Mouse (Mus musculus) kidney, embryonic 16.5 days (tissue): ENCODE results near the gene Egfl7. TPM values are rescaled to one million over a fixed set of nuclear protein-coding genes. Genes with fewer than 3 reads are reported as not detected.
A peak's percentile ranks its signal among the peaks of the same experiment; 100 is the strongest.

Experiments
- ATAC-seq: fragments of 200-750 bp; cut with Nextera tagmentation; 2 replicates; pipeline ENCODE4 v1.8.0; 2017; ENCODE audit warnings: moderate TSS enrichment; ENCODE audit not compliant: low FRiP score, low TSS enrichment
- H3K27ac ChIP-seq: fragments of 300-500 bp; sonication (generic); 2 replicates; pipeline ENCODE4 v1.5.1; 2014; ENCODE audit warnings: low read length
- H3K27me3 ChIP-seq: fragments of 300-500 bp; sonication (generic); 2 replicates; pipeline ENCODE4 v1.6.1; 2014; ENCODE audit warnings: low read length, control low read depth, mixed read lengths; ENCODE audit not compliant: insufficient read depth
- H3K36me3 ChIP-seq: fragments of 300-500 bp; sonication (generic); 2 replicates; pipeline ENCODE4 v1.6.1; 2014; ENCODE audit warnings: low read length, control low read depth, mixed read lengths; ENCODE audit not compliant: insufficient read depth
- H3K4me1 ChIP-seq: fragments of 300-500 bp; sonication (generic); 2 replicates; pipeline ENCODE4 v1.6.1; 2014; ENCODE audit warnings: low read length, control low read depth, mixed read lengths; ENCODE audit not compliant: insufficient read depth
- H3K4me2 ChIP-seq: fragments of 300-500 bp; sonication (generic); replicated peaks from 2 replicates; pipeline ENCODE4 v1.6.1; 2014; ENCODE audit warnings: low read depth, low read length
- H3K4me3 ChIP-seq: fragments of 300-500 bp; sonication (generic); 2 replicates; pipeline ENCODE4 v1.5.1; 2014; ENCODE audit warnings: mild to moderate bottlenecking, low read length
- H3K9ac ChIP-seq: fragments of 300-500 bp; sonication (generic); replicated peaks from 2 replicates; pipeline ENCODE4 v1.6.1; 2014; ENCODE audit warnings: low read length
- H3K9me3 ChIP-seq: fragments of 300-500 bp; sonication (generic); 2 replicates; pipeline ENCODE4 v1.6.1; 2016; ENCODE audit warnings: low read length, control low read depth
- WGBS: fragments of 180-500 bp; shearing (Covaris S2); extraction: QIAGEN DNeasy Blood & Tissue Kit; methylation state at CpG from one replicate; pipeline ENCODE4 v1.1.7; 2014; 5-methylcytosine and 5-hydroxymethylcytosine counted together
- polyA plus RNA-seq: library from polyadenylated mRNA; unstranded; fragments of >200 nt; fragmentation: Nextera tagmentation; extraction: Ambion mirVana; gene quantifications from 2 replicates; pipeline ENCODE4 v1.2.1, GENCODE M21; 2015

The Egfl7 gene
- polyA plus RNA-seq, 1 experiment from 2014 or later, result 266 TPM

DNA sequence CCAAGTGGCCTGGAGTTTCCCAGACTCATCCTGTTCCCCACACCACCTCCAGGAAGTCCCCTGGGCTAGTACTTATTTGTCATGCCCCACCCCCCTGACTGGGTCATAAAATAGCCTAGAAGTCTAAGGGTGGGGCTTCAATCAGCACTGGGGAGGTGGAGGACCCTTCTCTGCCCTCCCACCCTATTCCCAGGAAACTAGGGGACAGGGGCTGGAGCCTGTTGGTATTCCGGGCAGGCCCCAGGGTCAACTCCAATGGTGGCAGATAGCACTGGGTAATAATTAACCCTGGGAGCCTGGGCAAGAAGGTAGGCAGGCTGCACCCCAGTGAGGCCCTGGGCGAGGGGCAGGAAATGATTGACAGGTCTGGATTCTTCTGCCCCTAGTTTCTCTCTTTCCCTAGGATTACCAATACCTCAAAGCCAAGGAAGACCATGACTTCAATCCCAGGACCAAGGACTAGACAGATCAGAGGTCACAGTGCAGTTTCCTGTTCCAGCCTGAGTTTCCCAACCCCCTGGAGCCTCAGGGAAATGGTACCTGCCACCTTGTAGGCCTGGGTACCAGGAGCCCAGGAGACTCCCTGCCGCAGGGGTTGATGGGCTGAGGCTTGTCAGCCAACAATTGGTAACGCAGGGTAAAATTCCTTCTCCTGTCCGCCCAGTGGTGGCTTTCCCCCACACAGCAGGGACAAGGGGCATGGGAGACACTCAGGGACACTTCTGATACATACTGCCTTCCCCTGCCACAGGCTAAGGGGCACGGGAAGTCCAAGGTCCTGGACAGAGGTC lies 15.3 kb downstream of the Egfl7 start:
- Histone ChIP-seq H3K27ac (peak overlapping the region; percentile 82), H3K4me1 (peaks cover 19% of the 10 kb centered on the region), H3K4me3 (no peak overlapping the region), H3K27me3 (no peaks in the 10 kb centered on the region), H3K36me3 (peaks cover 23% of the 10 kb centered on the region), H3K9me3 (no peaks in the 10 kb centered on the region), H3K9ac (no peak overlapping the region), H3K4me2 (no peak overlapping the region)
- peak; percentile 65 for ATAC-seq
- 56% methylated on average over 6 of the region's 6 CpGs for WGBS

DNA sequence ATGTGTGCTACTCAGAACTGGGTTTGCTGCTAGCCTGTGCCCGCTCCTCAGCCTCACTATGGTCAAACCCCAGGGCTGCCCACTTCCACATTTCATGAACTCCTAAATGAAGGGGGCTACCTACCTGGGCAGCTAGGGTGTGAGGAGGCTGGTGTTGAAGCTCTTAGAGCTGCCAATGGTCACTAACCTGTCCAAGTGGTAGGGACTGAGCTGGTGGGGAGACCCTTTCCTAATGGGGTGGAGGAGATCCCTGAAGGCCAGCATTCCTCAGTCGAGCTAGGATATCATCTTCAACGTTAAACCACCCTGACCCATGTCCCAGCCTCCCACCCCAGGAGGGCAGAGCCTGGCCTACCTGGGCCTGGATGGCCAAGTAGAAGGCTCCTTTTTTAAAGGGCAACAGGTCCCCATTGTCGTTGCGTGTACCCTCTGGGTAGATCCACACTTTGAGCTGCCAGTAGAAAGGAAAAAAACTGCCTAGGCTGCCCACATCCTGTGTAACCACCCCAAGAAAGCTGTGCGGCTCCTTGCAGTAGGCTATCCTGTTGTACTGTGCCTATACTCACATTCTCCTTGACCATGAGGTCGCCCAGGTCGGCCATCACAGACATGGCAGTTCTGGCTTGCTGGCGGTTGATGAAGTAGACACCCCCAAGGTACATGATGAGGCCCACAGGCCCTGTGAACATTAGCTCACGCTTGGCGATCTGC lies 16.1 kb downstream of the Egfl7 start:
- H3K4me1 ChIP-seq, result peaks cover 26% of the 10 kb centered on the region
- peak overlapping the region; percentile 82 for H3K27ac ChIP-seq
- H3K36me3 ChIP-seq, result peaks cover 23% of the 10 kb centered on the region
- H3K4me3 ChIP-seq, result no peak overlapping the region
- no peaks in the 10 kb centered on the region for H3K27me3 ChIP-seq
- H3K9ac ChIP-seq, result no peak overlapping the region
- no peak overlapping the region for H3K4me2 ChIP-seq
- 81% methylated on average over 11 of the region's 11 CpGs for WGBS
- no peak for ATAC-seq
- H3K9me3 ChIP-seq, result no peaks in the 10 kb centered on the region

DNA sequence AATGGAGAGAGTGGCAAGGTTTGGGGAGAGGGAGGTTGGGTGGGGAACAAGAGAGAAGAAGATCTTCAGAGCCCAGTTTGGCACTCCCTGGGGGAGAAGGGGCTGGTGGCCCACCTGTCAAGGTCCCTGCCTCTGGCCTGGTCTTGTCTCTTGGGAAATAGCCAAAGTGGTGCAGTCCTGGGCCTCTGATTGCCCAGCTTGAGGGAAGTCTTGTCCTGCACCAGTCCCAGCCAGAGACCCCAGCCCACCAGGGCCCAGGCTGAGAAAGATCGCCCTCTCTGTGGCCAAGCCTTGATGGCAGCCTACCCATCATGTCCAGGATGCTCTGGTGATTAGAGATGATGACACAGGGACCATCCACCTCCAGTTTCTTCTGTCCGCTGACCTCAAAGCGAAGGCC lies 17.1 kb downstream of the Egfl7 start:
- no peak overlapping the region for H3K4me3 ChIP-seq

DNA sequence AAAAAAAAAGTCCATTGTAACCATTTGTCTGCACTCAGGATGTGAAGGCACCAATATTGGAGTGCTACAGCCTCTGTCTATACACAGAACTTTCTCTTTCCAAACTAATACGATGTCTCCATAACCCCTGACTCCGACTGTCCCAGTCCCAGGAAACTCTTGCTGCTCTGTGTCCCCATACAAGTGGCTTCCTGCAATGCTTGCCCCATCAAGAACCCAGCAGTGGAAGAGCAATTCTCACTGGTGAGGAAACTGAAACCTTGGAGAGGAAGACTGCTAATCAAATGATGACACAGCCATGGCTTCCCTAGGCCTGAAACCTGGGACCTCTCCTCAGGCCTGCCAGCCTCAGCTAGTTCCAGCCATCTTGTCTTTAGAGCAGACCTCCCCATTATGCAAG lies 18.0 kb downstream of the Egfl7 start:
- H3K27ac ChIP-seq, result no peak overlapping the region; the same call in 1 of the 2 replicates
- ATAC-seq, result no peak
- no peak overlapping the region for H3K4me3 ChIP-seq
- H3K27me3 ChIP-seq, result no peaks in the 10 kb centered on the region
- peaks cover 30% of the 10 kb centered on the region for H3K4me1 ChIP-seq
- no peaks in the 10 kb centered on the region for H3K9me3 ChIP-seq
- peaks cover 15% of the 10 kb centered on the region for H3K36me3 ChIP-seq
- WGBS, result 88% methylated on average over 2 of the region's 2 CpGs
- H3K9ac ChIP-seq, result no peak overlapping the region
- no peak overlapping the region for H3K4me2 ChIP-seq

More for the DNA sequence above, 17.1 kb downstream of the Egfl7 start:
- Histone ChIP-seq H3K27me3 (no peaks in the 10 kb centered on the region), H3K9me3 (no peaks in the 10 kb centered on the region), H3K36me3 (peaks cover 23% of the 10 kb centered on the region), H3K4me2 (no peak overlapping the region), H3K9ac (no peak overlapping the region), H3K4me1 (peaks cover 28% of the 10 kb centered on the region), H3K27ac (no peak overlapping the region)
- 95% methylated on average over 3 of the region's 3 CpGs for WGBS
- ATAC-seq, result no peak

DNA sequence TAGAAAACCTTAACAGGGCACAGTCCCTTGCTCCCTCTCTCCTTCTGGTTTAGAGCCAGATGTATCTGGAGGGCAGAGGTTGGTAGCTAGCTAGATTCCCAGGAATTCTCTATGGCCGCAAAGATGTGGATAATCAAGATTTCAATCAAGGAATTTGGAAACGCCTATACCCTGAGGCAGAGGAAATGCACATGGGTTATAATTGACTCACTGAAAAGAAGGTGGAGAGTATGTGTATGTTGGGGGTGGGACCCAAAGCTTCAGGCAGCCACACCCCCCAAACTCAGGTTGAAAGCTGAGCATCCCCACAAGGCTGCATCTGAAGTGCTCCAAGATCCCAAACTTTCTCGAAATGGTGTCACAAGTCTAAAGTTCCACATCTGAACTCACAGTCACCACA lies 18.6 kb downstream of the Egfl7 start:
- Histone ChIP-seq H3K4me2 (no peak overlapping the region), H3K27ac (no peak overlapping the region), H3K4me3 (no peak overlapping the region), H3K4me1 (peaks cover 36% of the 10 kb centered on the region), H3K9me3 (no peaks in the 10 kb centered on the region), H3K36me3 (peaks cover 10% of the 10 kb centered on the region), H3K27me3 (no peaks in the 10 kb centered on the region), H3K9ac (no peak overlapping the region)
- 75% methylated on average over 3 of the region's 3 CpGs for WGBS
- no peak for ATAC-seq

DNA sequence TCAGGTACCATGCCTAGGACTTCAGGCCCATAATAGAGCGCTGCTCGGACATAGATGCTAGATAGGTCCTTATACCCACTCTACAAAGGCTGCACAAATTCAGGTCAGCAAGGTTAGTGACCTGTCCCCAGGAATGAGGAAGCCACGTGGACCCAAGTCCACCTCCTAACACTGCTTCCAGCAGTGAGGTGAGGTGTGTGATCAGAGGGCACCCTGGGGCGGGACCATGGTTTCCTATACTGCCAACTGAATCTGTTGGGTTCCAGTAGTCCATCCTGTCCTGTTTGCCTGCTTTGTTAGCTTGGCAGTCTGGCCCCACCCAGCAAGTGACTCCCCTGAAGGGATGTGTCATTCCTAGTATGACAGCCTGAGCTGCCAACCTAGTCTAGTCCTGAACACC lies 20.2 kb downstream of the Egfl7 start:
- H3K9me3 ChIP-seq, result no peaks in the 10 kb centered on the region
- H3K36me3 ChIP-seq, result peaks cover 5% of the 10 kb centered on the region; the same call in 1 of the 2 replicates
- no peak overlapping the region for H3K9ac ChIP-seq
- H3K27ac ChIP-seq, result no peak overlapping the region
- no peak overlapping the region for H3K4me2 ChIP-seq
- no peak for ATAC-seq
- WGBS, result 90% methylated on average over 4 of the region's 4 CpGs
- H3K4me1 ChIP-seq, result peaks cover 38% of the 10 kb centered on the region
- H3K4me3 ChIP-seq, result no peak overlapping the region
- H3K27me3 ChIP-seq, result no peaks in the 10 kb centered on the region

DNA sequence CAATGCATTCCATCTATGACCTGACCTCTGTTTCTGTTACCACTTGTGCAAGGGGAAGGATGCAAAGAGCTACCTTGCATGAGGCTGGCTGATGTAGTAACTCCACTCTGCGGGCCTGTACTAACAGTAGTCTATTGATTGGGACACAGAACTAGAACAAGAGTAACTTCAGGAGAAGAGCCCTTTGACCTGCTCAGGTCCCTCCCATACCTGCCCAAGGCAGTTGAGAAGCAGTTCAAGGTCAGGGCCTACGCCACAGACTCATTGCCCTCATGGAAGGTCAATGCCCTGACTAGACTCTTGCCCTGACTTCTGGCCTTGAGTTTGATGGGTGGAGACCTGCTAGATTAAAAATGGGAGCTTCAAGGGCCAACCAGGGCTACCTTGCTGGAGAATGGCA lies 20.9 kb downstream of the Egfl7 start:
- 89% methylated on average over 2 of the region's 2 CpGs for WGBS
- no peaks in the 10 kb centered on the region for H3K9me3 ChIP-seq
- no peak overlapping the region for H3K4me2 ChIP-seq

DNA sequence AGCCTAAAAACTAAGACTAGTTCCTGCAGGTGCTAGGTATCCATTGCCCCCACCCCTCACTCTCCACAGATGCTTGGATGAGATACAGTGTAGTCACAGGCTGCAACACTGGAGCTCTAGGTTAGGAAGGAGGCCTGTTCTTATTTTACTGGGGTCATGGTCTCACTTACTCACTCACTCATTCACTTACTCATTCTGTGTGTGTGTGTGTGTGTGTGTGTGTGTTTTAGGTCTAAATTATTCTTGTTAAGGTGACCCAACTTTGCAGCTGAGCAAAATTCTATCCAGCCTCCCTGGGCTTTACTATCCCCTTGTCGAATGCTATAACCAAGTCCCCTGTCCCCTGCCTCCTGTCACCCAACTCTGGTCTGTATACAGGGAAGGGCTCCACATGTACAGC lies 21.8 kb downstream of the Egfl7 start:
- 85% methylated on average over 1 of the region's 1 CpGs for WGBS
- no peak overlapping the region for H3K4me3 ChIP-seq
- ATAC-seq, result no peak
- no peaks in the 10 kb centered on the region for H3K9me3 ChIP-seq
- no peak overlapping the region for H3K4me2 ChIP-seq
- no peaks in the 10 kb centered on the region for H3K27me3 ChIP-seq
- H3K9ac ChIP-seq, result no peak overlapping the region
- H3K4me1 ChIP-seq, result peaks cover 25% of the 10 kb centered on the region
- no peaks in the 10 kb centered on the region for H3K36me3 ChIP-seq
- no peak overlapping the region for H3K27ac ChIP-seq

More for the DNA sequence above, 20.9 kb downstream of the Egfl7 start:
- Histone ChIP-seq H3K4me1 (peaks cover 32% of the 10 kb centered on the region), H3K36me3 (peaks cover 5% of the 10 kb centered on the region; the same call in 1 of the 2 replicates), H3K27me3 (no peaks in the 10 kb centered on the region), H3K27ac (no peak overlapping the region), H3K4me3 (no peak overlapping the region), H3K9ac (no peak overlapping the region)
- ATAC-seq, result no peak

DNA sequence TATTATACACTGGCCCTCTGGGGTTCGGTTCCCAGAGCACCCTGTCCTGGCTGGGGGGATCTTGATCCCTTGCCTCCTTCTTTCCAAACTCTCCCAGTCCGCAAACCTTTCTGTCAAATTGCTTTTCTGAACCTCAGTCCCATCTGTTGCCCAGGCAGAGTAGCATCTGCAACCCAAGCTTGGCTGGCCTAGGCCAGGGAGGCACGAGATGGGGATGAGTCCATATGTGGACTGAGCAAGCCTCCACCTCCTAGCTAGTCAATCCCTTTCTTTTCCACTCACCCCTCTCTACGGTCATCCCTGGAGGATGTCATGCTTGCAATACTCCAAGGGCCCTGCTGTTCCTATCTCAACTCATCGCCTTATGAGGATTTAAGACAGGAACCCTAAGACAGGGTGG lies 22.8 kb downstream of the Egfl7 start:
- H3K27me3 ChIP-seq, result no peaks in the 10 kb centered on the region
- peak overlapping the region; percentile 88 for H3K4me2 ChIP-seq
- no peaks in the 10 kb centered on the region for H3K9me3 ChIP-seq
- H3K36me3 ChIP-seq, result no peaks in the 10 kb centered on the region
- H3K27ac ChIP-seq, result no peak overlapping the region
- no peak for ATAC-seq
- peaks cover 25% of the 10 kb centered on the region for H3K4me1 ChIP-seq
- 80% methylated on average over 5 of the region's 5 CpGs for WGBS
- H3K4me3 ChIP-seq, result peak overlapping the region; percentile 71
- peak overlapping the region; percentile 83 for H3K9ac ChIP-seq

DNA sequence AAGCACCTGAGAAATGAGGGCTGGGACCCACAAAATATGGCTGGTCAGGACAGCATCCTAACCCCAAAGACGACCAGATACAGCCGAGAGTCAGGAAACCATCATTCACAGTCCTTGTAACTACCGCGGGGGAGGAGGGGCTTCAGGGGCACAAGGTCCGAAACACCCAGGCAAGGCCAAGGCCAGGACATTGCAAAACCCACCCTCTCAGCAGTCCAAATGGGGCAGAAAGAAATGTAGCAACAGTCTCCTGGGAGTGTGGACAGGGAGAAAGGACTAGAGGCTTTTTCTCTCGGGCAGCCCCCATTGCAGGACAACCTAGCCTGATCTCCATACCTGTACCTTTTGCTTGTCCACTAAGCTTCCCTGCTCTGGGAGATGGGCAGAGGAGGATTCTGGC lies 23.3 kb downstream of the Egfl7 start:
- H3K27me3 ChIP-seq, result no peaks in the 10 kb centered on the region
- peak overlapping the region; percentile 88 for H3K4me2 ChIP-seq
- 2% methylated on average over 6 of the region's 6 CpGs for WGBS
- peak overlapping the region; percentile 83 for H3K9ac ChIP-seq
- no peaks in the 10 kb centered on the region for H3K9me3 ChIP-seq
- peak overlapping the region; percentile 86 for H3K27ac ChIP-seq
- no peaks in the 10 kb centered on the region for H3K36me3 ChIP-seq
- H3K4me3 ChIP-seq, result peak overlapping the region; percentile 71
- no peak for ATAC-seq
- peaks cover 25% of the 10 kb centered on the region for H3K4me1 ChIP-seq
